Mouse (Mus musculus) regulatory T cell (primary cell): ENCODE measurements around the gene Tmem115.
"Not testable (repeated sequence)": the region's sequence is repeated elsewhere in the genome, so short reads cannot be mapped to it uniquely, and the experiment has no call there.

Experiments
- in situ Hi-C: fragments of 300-600 bp; cut with MboI, MseI; formaldehyde crosslinking; loops from one replicate; pipeline ENCODE4 v1.15.1; 2025; ENCODE audit warnings: high pct_unique_total_duplicates

Gene Tmem115

DNA sequence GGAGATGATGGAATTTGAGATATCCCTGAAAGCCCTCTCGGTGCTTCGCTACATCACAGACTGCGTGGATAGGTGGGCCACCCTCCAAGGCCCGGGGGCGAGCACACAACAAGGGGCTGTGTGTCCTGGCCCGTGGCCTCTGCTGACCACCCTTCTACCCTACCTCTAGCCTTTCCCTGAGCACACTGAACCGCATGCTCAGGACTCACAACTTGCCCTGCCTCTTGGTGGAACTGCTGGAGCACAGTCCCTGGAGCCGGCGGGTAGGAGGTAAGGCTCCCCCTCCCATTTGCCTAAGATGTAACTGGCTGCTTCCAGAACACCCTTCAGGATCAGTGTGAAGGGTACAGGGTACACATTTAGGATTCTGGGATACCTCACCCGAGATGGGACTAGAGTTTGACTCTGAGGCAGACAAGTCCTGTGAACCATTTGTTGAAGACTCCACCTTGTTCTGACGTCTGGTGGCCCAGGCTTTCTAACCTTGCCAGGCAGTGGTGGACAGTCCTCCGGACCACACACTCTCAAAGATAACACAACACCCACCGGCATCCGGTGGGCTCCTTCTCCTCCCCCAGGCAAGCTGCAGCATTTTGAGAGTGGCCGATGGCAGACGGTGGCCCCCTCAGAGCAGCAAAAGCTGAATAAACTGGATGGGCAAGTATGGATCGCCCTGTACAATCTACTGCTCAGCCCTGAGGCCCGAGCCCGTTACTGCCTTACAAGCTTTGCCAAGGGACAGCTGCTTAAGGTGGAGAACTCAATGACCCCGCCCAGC, 15.7 kb downstream of the Tmem115 start:
- in situ Hi-C loops: loop anchor here (5.0 to 10.0 kb wide), 2 partner anchors 323 to 1185 kb away; partner anchors contain the start of genes Dusp7 and Rbm6

DNA sequence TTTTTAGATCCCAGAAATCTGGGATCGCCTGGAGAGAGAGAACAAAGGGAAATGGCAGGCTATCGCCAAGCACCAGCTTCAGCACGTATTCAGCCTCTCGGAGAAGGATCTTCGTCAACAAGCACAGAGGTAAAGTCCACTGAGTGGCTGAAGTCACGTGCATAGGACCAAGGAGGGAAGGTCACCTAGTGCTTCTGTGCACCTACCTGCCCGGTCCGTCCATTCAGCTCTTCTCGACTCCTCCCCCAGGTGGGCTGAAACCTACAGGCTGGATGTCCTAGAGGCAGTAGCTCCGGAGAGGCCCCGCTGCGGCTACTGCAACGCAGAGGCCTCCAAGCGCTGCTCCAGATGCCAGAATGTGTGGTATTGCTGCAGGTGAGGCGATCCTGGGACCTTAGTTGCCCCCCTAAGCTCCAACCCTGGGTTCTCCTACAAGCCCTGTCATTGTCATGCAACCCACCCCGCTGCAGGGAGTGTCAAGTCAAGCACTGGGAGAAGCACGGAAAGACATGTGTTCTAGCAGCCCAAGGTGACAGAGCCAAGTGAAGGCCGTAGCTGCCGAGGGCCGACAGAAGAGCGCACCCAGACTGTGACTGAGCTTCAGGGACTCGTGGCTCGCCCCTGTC, 16.9 kb downstream of the Tmem115 start:
- in situ Hi-C loops: loop anchor here (5.0 kb wide), 1 partner anchor 322 kb away; the partner anchor contains the start of gene Rbm6

DNA sequence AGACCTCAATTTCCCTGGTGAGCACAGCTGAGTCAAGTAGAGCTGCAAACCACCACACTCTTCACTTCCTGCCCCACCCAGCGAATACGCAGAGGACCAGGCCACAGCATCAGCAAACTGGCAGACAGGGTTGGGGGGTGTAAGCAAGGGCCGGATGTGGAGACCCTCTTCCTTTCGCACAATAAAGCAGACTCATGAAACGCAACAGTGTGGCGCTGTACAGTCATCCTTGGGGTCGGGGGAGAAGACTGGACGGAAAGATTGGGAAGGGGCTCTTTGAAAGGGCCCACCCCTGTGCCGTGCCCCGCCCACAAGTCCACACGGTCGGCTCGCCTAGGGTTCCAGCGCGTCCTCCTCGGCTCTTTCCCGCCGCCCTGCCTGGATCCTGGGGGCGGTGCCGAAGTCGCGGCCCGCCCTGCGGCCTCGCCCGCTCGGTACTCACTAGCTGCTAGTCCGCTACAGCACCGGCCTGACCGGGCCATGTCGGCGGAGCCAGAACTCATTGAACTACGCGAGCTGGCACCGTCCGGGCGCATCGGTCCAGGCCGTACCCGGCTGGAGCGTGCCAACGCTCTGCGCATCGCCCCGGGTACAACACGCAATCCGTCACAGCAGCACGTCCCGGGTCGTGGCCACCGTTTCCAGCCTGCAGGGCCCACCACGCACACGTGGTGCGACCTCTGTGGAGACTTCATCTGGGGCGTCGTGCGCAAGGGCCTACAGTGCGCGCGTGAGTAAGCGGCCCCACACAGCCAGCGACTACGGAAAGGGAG, 17.6 kb downstream of the Tmem115 start, which contains the start of gene Rassf1:
Gene Rassf1, plus strand, starts transcription at position 439 of the 773 bp plus-strand sequence.
- in situ Hi-C loops: loop anchor here (5.0 kb wide), 1 partner anchor 321 kb away; the partner anchor contains the start of gene Rbm6

GRCm38 (mm10) chr9:107551890-107552355, 18.2 kb downstream of the Tmem115 start:
- in situ Hi-C loops: loop anchor here (5.0 kb wide), 1 partner anchor 320 kb away; the partner anchor contains the start of gene Rbm6

- in situ Hi-C loops: loop anchor here (5.0 kb wide), 1 partner anchor 319 kb away; the partner anchor contains the start of gene Rbm6
These were observed 19.1 kb downstream of the Tmem115 start for GRCm38 (mm10) chr9:107552690-107553393.

GRCm38 (mm10) chr9:107553541-107554318, 20.0 kb downstream of the Tmem115 start:
- in situ Hi-C loops: loop anchor here (5.0 kb wide), 1 partner anchor 319 kb away; the partner anchor contains the start of gene Rbm6

DNA sequence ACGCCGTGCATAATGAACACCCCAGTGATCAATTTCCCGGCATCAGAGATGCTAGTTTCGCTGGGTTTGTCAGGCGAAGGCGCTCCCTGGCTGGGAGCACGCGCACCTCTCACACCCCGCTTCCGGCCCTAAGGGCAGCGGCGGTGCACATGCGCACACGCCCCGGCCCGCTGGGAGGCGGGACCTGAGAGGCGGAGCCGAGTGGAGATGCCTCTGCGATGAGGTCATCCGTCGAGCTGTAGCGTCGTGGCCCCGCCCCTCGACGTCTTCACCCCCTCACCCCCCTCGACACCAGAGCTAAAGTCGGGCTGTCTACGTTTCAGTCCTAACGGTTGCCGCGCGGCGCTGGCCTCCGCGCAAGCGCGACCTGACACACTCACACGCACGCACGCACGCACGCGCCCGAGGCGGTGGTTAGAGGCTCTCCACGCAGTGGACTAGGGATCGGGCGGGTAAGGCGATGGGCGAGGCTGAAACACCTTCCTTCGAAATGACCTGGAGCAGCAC, 20.6 kb downstream of the Tmem115 start:
- in situ Hi-C loops: loop anchor here (5.0 kb wide), 1 partner anchor 318 kb away; the partner anchor contains the start of gene Rbm6

- in situ Hi-C loops: no loop called here
These were observed 21.3 kb downstream of the Tmem115 start for GRCm38 (mm10) chr9:107555031-107555457.

- in situ Hi-C loops: no loop called here
These were observed 22.0 kb downstream of the Tmem115 start for GRCm38 (mm10) chr9:107555701-107556100.

DNA sequence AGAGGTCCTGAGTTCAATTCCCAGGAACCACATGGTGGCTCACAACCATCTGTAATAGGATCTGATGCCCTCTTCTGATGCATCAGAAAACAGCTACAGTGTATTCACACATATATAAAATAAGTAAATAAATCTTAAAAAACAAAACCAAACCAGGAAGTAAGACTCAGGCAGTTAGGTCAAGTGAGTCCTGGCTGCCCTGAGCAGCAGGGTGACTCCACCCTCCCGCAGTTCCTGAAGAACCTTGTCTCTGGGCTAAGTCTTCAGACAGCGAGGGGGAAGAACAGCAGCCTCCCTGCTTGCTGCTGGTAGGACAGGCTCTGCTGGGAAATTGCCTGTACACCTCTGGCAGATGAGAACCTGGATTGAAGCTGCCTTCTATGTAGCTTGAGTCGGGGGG, 22.6 kb downstream of the Tmem115 start:
- in situ Hi-C loops: no loop called here

DNA sequence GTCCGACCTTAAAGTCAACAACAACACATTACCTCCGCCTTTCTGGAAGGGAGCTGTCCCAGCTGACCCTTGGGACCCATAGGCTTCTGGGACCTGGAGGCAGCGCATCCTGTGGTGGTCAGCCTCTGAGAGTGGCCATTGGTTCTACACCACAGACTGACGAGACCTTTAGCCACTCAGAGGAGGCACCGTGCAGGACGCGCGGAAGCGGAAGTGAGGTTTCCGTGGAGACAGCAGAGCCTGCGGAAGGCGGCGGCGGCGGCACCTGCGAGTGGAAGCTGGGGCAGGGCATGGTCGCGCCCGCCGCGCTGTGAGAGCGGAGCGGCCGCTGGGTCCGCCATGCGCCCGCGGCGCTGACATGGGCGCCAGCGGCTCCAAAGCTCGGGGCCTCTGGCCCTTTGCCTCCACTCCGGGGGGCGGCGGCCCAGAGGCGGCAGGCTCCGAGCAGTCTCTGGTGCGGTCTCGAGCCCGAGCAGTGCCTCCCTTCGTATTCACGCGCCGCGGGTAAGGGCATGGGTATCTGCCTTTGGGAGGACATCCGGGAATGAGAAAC, 29.4 kb downstream of the Tmem115 start, which contains the start of gene Tusc2:
Gene Tusc2, plus strand, starts transcription at position 227 of the 553 bp plus-strand sequence.
- in situ Hi-C loops: no loop called here

GRCm38 (mm10) chr9:107565556-107565955, 31.8 kb downstream of the Tmem115 start:
- in situ Hi-C loops: not testable (repeated sequence)

DNA sequence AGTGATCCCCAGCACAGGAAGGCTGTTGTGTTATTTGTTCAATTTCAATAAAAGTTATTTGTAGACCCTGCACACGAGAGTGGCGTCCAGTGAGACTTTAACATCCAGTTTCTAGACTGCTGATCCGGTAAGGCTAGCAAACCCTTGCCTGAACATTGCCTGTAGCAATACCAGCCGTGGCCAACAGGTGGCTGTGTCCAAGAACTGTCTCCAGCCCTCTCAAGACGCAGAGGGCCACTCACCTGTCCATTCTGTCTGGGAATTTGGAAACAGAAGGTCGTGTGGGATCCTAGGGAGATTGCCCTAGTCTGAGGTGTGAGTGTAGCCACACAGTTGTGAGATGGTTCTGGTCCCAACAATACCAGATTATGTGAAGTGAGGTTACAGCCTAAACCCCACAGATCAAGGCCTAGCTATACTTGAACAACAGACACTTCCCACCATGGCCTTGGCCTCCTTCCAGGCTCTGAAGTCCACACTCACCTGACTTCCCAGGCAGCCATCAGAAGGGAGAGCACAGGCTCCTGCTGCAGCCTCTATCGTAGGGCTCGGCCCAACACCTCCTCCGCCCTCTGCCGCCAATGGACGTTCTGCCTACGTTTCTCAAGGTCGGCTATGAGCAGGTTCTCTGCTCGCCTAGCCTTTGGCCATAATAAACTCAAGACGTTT, 32.4 kb downstream of the Tmem115 start:
- in situ Hi-C loops: no loop called here

DNA sequence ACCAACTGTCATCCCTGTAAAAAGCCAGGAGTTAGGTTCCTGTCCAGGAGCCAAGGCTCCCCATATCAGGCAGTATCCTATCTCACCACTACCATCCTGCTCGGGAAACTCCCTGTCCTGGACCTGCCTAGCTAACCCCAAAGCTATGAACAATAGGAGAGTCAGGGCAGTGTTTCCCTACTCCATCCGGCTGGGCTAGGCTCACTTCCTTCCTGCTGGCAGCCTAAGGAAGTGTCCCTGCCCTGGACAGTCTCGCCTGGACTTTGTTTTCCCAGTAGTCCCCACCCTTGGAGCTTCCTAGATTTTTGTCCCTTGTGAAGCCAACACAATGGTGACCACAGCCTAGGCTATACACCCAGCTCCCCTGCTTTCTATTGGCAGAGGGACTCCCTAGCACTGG, 33.1 kb downstream of the Tmem115 start:
- in situ Hi-C loops: no loop called here

DNA sequence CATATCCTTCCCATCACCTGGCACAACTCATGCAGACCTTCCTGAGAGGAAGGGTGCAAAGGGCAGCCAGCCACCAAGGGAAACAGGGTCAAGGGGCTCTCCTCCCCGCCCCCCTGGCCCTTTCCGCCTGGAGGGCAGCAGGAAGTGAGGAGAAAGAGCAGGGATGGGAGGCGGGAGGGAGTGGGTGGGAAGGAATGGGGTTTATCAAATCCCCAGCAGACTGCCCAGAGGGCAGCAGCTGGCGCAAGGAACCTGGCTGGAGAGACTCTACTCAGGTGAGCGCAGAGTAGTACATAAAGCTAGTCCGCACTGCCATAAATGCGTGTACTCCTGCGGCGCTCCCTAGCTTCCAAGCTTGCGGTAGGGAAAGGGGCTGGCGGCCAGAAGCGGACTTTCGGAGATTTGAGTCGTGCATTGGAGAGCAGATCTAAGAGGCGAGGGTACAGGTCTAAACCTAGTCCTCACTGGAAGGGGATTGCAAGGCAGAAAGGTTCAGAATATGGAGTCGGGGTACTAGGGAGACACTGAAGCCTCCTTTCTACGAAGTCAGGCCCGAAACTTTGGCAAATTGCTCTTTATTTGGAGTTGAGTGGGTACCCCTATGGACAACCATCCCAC, 34.1 kb downstream of the Tmem115 start, which contains the start of gene Hyal2:
Gene Hyal2, plus strand, starts transcription at position 244 of the 618 bp plus-strand sequence.
- in situ Hi-C loops: no loop called here

DNA sequence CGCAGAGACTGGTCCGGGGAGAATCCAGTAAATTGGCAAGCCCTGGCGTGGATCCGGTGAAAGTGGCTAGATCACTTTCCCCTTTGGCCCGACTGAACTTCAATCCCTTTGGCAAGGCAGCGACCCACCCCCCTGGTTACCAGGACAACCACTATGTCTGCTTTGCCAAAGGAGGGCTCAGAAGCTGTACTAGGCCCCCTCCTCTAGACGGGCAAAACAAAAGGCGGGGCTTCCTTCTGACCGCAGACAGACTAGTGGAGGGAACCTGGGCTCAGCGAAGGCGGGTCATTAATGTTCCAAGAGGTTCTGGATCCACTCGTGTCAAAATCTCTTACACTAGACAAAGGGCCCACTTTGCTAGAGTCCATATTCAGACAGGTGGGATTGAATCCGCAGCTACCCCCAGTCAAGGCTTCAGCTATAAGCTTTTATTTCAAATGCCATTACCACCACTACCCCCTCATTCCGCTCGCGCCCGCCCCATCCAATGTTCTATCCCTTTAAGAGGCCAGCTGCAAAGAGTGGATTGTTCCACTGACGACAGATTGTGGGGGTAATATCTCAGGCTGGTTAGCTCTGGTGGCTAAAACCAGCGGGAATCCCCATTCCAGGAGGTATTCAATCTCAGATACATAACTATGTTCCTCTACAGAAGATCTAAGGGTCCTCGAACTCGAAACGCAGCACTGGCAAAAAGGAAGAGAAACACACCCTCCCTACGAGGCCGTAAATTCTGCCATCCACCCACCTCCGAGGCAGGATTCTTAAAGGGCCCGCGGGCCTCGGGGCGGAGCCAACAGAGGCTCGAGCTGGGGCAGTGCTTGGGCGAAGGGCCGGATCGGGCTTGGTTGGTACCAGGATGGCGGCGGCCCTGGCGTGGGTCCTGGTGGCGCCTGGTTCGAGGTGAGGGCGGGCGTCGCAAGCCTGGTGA, 34.9 kb downstream of the Tmem115 start:
- in situ Hi-C loops: no loop called here

- in situ Hi-C loops: no loop called here
These were observed 35.5 kb downstream of the Tmem115 start for GRCm38 (mm10) chr9:107569270-107569669.
